Mouse (Mus musculus): ENCODE data around the gene St6galnac6. TPM values are rescaled to one million over a fixed set of nuclear protein-coding genes. Genes with fewer than 3 reads are reported as not detected.

The St6galnac6 gene
- total RNA-seq, 4 experiments from 2014 or later = 110 to 142 (median 119) TPM

GRCm38 (mm10) chr2:32667775-32668174, 68.3 kb downstream of the St6galnac6 start:
- no peak for DNase-seq (ENCODE audit: low spot score in 2 of 2)

GRCm38 (mm10) chr2:32668176-32668575, 68.7 kb downstream of the St6galnac6 start:
- DNase-seq (ENCODE audit: low spot score in 2 of 2) = no peak

- DNase-seq (ENCODE audit: low spot score in 2 of 2) = no peak
These were observed 70.4 kb downstream of the St6galnac6 start for GRCm38 (mm10) chr2:32669876-32670275.

Small RNAs within 50 kb of the gene (microRNA-seq; reads per million reads assigned to microRNA genes)
- 0 reads per million in 2 experiments for gene Mir1954

Other genes with a start within 250 kb of the St6galnac6 start
- gene Ciz1, start 247.4 kb upstream of the St6galnac6 start, total RNA-seq (2022) = 10 to 100 TPM; 65.8 to 82.5 (median 75.7) TPM
- 1,000 to 10,000 TPM; 1,127 to 1,189 (median 1,146) TPM for gene Dnm1, start 246.4 kb upstream of the St6galnac6 start, total RNA-seq (2022)
- 100 to 1,000 TPM; 226 to 280 (median 259) TPM for gene 1110008P14Rik, start 217.8 kb upstream of the St6galnac6 start, total RNA-seq (2022)
- under 1 TPM; 0.50 to 0.81 (median 0.63) TPM for gene Lcn2, start 211.5 kb upstream of the St6galnac6 start, total RNA-seq (2022)
- gene Ptges2, start 203.8 kb upstream of the St6galnac6 start, total RNA-seq (2022) = 10 to 100 TPM; 46.9 to 51.4 (median 49.9) TPM
- gene Naif1, start 149.3 kb upstream of the St6galnac6 start, total RNA-seq (2022) = 1 to 10 TPM; 3.8 to 4.1 (median 3.9) TPM
- 10 to 100 TPM; 56.5 to 66.1 (median 60.9) TPM for gene Slc25a25, start 148.3 kb upstream of the St6galnac6 start, total RNA-seq (2022)
- gene Fam102a, start 64.4 kb upstream of the St6galnac6 start, total RNA-seq (2022) = 10 to 100 TPM; 69.0 to 78.6 (median 70.5) TPM
- 10 to 100 TPM; 71.2 to 78.7 (median 72.8) TPM for gene Dpm2, start 28.9 kb upstream of the St6galnac6 start, total RNA-seq (2022)
- 10 to 100 TPM in 2 of 4 experiments, 1 to 10 TPM in 2; 9.3 to 11.0 (median 10.0) TPM for gene Pip5kl1, start 24.9 kb upstream of the St6galnac6 start, total RNA-seq (2022)
- 1 to 10 TPM in 2 of 4 experiments, under 1 TPM in 2; 0.84 to 2.4 (median 1.1) TPM for gene 9430097D07Rik, start 24.0 kb upstream of the St6galnac6 start, total RNA-seq (2022)
- gene St6galnac4, start 12.6 kb upstream of the St6galnac6 start, total RNA-seq (2022) = 10 to 100 TPM; 33.9 to 36.5 (median 34.8) TPM
- gene Ak1, start 22.0 kb downstream of the St6galnac6 start, total RNA-seq (2022) = 100 to 1,000 TPM; 143 to 158 (median 151) TPM
- gene Eng, start 46.9 kb downstream of the St6galnac6 start, total RNA-seq (2022) = 10 to 100 TPM; 19.5 to 22.0 (median 21.4) TPM
- gene Fpgs, start 104.4 kb downstream of the St6galnac6 start, total RNA-seq (2022) = 10 to 100 TPM in 1 of 4 experiments, 1 to 10 TPM in 3; 6.8 to 11.9 (median 9.1) TPM
- 100 to 1,000 TPM in 2 of 4 experiments, 10 to 100 TPM in 2; 95.8 to 114 (median 105) TPM for gene Cdk9, start 113.4 kb downstream of the St6galnac6 start, total RNA-seq (2022)
- gene Sh2d3c, start 121.3 kb downstream of the St6galnac6 start, total RNA-seq (2022) = 10 to 100 TPM; 29.5 to 37.8 (median 33.5) TPM
- gene 6330409D20Rik, start 141.3 kb downstream of the St6galnac6 start, total RNA-seq (2022) = 1 to 10 TPM; 2.0 to 2.8 (median 2.3) TPM
- gene Tor2a, start 157.5 kb downstream of the St6galnac6 start, total RNA-seq (2022) = 10 to 100 TPM; 27.7 to 32.6 (median 29.9) TPM
- under 1 TPM; 0.18 to 0.81 (median 0.53) TPM for gene Ttc16, start 175.9 kb downstream of the St6galnac6 start, total RNA-seq (2022)
- gene Ptrh1, start 176.1 kb downstream of the St6galnac6 start, total RNA-seq (2022) = 1 to 10 TPM; 6.4 to 9.2 (median 7.7) TPM
- 1 to 10 TPM in 1 of 4 experiments, under 1 TPM in 2, not detected in 1; 0.27 to 1.0 (median 0.66) TPM for gene Cfap157, start 184.7 kb downstream of the St6galnac6 start, total RNA-seq (2022)
- gene Stxbp1, start 247.5 kb downstream of the St6galnac6 start, total RNA-seq (2022) = 100 to 1,000 TPM; 883 to 958 (median 954) TPM

Measured in left cerebral cortex, adult 8-10 months (tissue).